Mouse (Mus musculus) frontal cortex, postnatal 10 days (tissue): ENCODE measurements around the gene Dnttip1.

ENCODE experiments used
- DNase-seq, 2 experiments: peaks; one replicate each; pipeline ENCODE4 v3.0.0; 2022; ENCODE audit warnings: low spot score in 2 of 2, mixed read lengths in 1 of 2

Dnttip1 gene

GRCm38 (mm10) chr2:164754105-164754504 is 8.3 kb downstream of the Dnttip1 start:
- DNase-seq, result no peak

GRCm38 (mm10) chr2:164754800-164755199 is 9.0 kb downstream of the Dnttip1 start:
- no peak for DNase-seq

GRCm38 (mm10) chr2:164757841-164758240 is 12.1 kb downstream of the Dnttip1 start:
- DNase-seq, result no peak

GRCm38 (mm10) chr2:164758692-164759091 is 12.9 kb downstream of the Dnttip1 start:
- no peak for DNase-seq

GRCm38 (mm10) chr2:164760059-164760833 is 14.5 kb downstream of the Dnttip1 start:
- no peak for DNase-seq

GRCm38 (mm10) chr2:164761502-164761901 is 15.7 kb downstream of the Dnttip1 start:
- DNase-seq, result no peak

- no peak for DNase-seq
Measured at GRCm38 (mm10) chr2:164761971-164762370, 16.2 kb downstream of the Dnttip1 start.

GRCm38 (mm10) chr2:164762593-164762992 is 16.8 kb downstream of the Dnttip1 start:
- no peak for DNase-seq

- DNase-seq, result no peak
Measured at GRCm38 (mm10) chr2:164765841-164766240, 20.1 kb downstream of the Dnttip1 start.

- no peak for DNase-seq
Measured at GRCm38 (mm10) chr2:164767812-164768540, 22.2 kb downstream of the Dnttip1 start.

GRCm38 (mm10) chr2:164769258-164770037 is 23.7 kb downstream of the Dnttip1 start, which contains the start of gene Ube2c:
Gene Ube2c (plus strand): TSS chr2:164769898.
- DNase-seq, result peak; percentile 98

GRCm38 (mm10) chr2:164770279-164770678 is 24.5 kb downstream of the Dnttip1 start:
- no peak for DNase-seq

GRCm38 (mm10) chr2:164771123-164771522 is 25.3 kb downstream of the Dnttip1 start:
- DNase-seq, result no peak

GRCm38 (mm10) chr2:164773229-164773988 is 27.6 kb downstream of the Dnttip1 start:
- no peak for DNase-seq

GRCm38 (mm10) chr2:164773989-164774364 is 28.2 kb downstream of the Dnttip1 start:
- no peak for DNase-seq

GRCm38 (mm10) chr2:164776130-164776529 is 30.3 kb downstream of the Dnttip1 start:
- DNase-seq, result no peak

- DNase-seq, result no peak
Measured at GRCm38 (mm10) chr2:164776801-164777200, 31.0 kb downstream of the Dnttip1 start.

GRCm38 (mm10) chr2:164777246-164778014 is 31.6 kb downstream of the Dnttip1 start:
- no peak for DNase-seq

- no peak for DNase-seq
Measured at GRCm38 (mm10) chr2:164778015-164778287, 32.2 kb downstream of the Dnttip1 start.

GRCm38 (mm10) chr2:164778809-164779208 is 33.0 kb downstream of the Dnttip1 start:
- no peak for DNase-seq
